Mouse (Mus musculus) forebrain, embryonic 13.5 days (tissue): ENCODE data around the gene R3hdm2. TPM values are rescaled to one million over a fixed set of nuclear protein-coding genes. Genes with fewer than 3 reads are reported as not detected.
A peak's percentile ranks its signal among the peaks of the same experiment; 100 is the strongest.

Experiments
- ATAC-seq: fragments of 200-750 bp; cut with Nextera tagmentation; 2 replicates; pipeline ENCODE4 v1.8.0; 2017
- H3K27ac ChIP-seq: fragments of 300-500 bp; sonication (generic); 2 replicates; pipeline ENCODE4 v1.5.1; 2015; ENCODE audit warnings: inconsistent platforms, mild to moderate bottlenecking, moderate library complexity
- H3K27me3 ChIP-seq: fragments of 300-500 bp; sonication (generic); 2 replicates; pipeline ENCODE4 v1.6.1; 2015; ENCODE audit warnings: mild to moderate bottlenecking, inconsistent platforms
- H3K36me3 ChIP-seq: fragments of 300-500 bp; sonication (generic); 2 replicates; pipeline ENCODE4 v1.6.1; 2015; ENCODE audit warnings: mild to moderate bottlenecking, inconsistent platforms; ENCODE audit not compliant: poor library complexity, severe bottlenecking
- H3K4me1 ChIP-seq: fragments of 300-500 bp; sonication (generic); 2 replicates; pipeline ENCODE4 v1.6.1; 2015; ENCODE audit warnings: inconsistent platforms
- H3K4me2 ChIP-seq: fragments of 300-500 bp; sonication (generic); 2 replicates; pipeline ENCODE4 v1.6.1; 2015; ENCODE audit warnings: inconsistent platforms, mild to moderate bottlenecking, moderate library complexity
- H3K4me3 ChIP-seq: fragments of 300-500 bp; sonication (generic); 2 replicates; pipeline ENCODE4 v1.5.1; 2015; ENCODE audit warnings: mild to moderate bottlenecking, inconsistent platforms
- H3K9ac ChIP-seq: fragments of 300-500 bp; sonication (generic); 2 replicates; pipeline ENCODE4 v1.6.1; 2015; ENCODE audit warnings: mild to moderate bottlenecking, inconsistent platforms
- H3K9me3 ChIP-seq: fragments of 300-500 bp; sonication (generic); replicated peaks from 2 replicates; pipeline ENCODE4 v1.6.1; 2016; ENCODE audit warnings: inconsistent platforms
- WGBS: fragments of 180-500 bp; shearing (Covaris S2); methylation state at CpG from one replicate; pipeline ENCODE4 v1.1.7; 2015; 5-methylcytosine and 5-hydroxymethylcytosine counted together
- polyA plus RNA-seq: library from polyadenylated mRNA; unstranded; fragments of >200 nt; fragmentation: Nextera tagmentation; extraction: Ambion mirVana; gene quantifications from 2 replicates; pipeline ENCODE4 v1.2.1, GENCODE M21; 2015

Gene R3hdm2
- polyA plus RNA-seq, 1 experiment from 2014 or later = 39.3 TPM

DNA sequence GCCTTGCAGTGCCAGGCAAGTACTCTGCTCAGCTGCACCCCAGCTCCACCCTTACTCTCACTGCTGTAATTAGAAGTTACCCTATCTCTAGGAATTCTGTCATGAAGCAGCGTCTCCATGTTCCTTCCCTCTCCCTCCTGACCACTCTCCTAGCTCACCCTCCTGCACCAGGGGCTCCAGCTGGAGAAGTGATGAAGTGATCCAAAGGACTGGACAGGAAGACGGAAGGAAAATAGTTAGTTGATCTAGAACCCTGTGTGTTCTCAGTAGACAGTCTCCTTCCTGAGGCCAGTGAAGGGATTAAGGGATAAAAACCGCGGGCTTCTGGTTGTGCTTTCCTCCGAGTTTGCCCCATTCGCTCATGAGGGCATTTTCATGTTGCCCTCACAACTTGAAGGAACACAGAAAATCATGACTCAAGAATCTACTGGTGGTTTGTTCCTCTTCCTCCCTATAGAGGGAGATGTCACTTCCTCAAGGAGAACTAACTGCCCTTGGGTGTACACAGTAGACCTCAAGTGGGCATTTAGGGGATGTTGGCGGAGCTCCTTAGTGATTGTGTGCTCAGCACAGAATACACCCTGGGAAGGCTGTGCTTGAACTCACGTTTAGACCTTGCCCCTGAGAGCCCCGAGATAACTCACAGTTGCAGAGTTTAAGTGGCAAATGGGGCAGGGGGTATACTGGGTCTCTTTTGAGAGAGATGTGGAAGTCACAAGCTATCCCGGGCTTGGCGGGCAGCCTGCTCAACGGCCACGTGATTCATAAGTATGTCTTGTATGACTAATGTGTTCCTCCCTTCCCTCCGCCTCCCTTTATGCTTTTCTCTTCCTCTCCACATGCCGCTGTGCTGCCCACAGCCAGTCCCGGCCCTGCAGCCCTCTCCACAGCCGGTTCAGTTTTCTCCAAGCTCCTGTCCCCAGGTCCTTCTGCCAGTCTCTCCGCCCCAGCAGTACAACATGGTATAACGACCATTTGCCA, 101.0 kb downstream of the R3hdm2 start:
- no peak overlapping the region for H3K27ac ChIP-seq
- ATAC-seq = no peak
- no peaks in the 10 kb centered on the region for H3K27me3 ChIP-seq
- H3K4me1 ChIP-seq = no peaks in the 10 kb centered on the region
- no peak overlapping the region for H3K4me3 ChIP-seq
- WGBS = 86% methylated on average over 19 of the region's 19 CpGs
- H3K9me3 ChIP-seq = no peaks in the 10 kb centered on the region
- H3K9ac ChIP-seq = no peak overlapping the region
- no peak overlapping the region for H3K4me2 ChIP-seq
- peaks cover 67% of the 10 kb centered on the region for H3K36me3 ChIP-seq

- Histone ChIP-seq H3K9ac (no peak overlapping the region), H3K9me3 (no peaks in the 10 kb centered on the region), H3K4me1 (no peaks in the 10 kb centered on the region), H3K27ac (no peak overlapping the region), H3K27me3 (no peaks in the 10 kb centered on the region), H3K36me3 (peaks cover 88% of the 10 kb centered on the region), H3K4me3 (no peak overlapping the region), H3K4me2 (no peak overlapping the region)
- no peak for ATAC-seq
- WGBS = 94% methylated on average over 10 of the region's 10 CpGs
Measured at GRCm38 (mm10) chr10:127485235-127485634, 105.1 kb downstream of the R3hdm2 start.

- Histone ChIP-seq H3K9ac (no peak overlapping the region), H3K9me3 (no peaks in the 10 kb centered on the region), H3K4me1 (no peaks in the 10 kb centered on the region), H3K4me3 (no peak overlapping the region), H3K27ac (no peak overlapping the region), H3K4me2 (no peak overlapping the region), H3K27me3 (no peaks in the 10 kb centered on the region), H3K36me3 (peaks cover 92% of the 10 kb centered on the region)
- WGBS = 90% methylated on average over 7 of the region's 7 CpGs
- ATAC-seq = no peak
Measured at GRCm38 (mm10) chr10:127488856-127489255, 108.7 kb downstream of the R3hdm2 start.

DNA sequence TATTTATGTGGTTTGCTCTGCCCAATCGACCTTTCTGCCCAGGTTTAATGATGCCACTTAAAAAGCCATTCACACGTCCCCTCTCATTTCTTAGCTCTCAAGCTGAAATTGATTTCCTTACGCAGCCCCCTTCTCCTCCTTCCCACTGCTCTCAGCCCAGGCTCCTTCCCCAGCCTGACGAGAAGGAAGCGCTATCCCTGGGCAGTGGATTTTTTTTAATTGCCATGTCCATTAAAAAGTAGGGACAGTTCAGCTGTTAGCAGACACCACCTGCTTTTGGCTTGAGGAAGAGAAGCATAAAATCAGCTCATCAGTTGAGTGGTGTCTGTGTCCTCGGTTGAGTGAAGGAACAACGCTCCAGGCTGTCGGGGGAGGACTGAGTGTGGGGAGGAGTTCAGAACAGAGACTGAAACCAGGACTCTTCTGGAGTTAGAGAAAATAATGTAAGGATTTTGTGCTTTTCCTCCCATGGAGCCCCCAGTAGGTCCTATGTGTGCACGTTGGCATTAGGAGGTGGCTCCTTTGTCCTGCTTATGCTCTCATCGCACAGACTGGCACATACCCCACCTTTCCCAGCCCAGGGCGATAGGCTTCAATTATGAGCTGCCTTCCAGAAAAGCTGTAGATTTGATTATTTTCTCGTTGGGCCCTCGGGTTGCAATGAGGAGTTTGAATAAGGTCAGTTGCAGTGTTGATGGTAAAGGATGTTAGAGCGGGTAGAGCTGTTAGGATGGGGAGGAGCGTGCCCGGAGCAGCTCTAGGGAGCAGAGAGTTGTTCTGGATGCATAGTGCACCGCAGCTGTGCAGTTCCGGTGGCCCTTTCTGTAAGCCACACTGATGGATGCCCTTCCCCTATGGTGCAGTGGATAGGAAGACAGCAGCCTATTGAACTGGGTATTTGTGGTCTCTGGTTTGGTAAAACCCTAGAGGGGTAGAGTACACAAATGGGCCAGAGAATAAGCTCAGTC, 110.3 kb downstream of the R3hdm2 start:
- no peak for ATAC-seq
- Histone ChIP-seq H3K4me2 (no peak overlapping the region), H3K27me3 (no peaks in the 10 kb centered on the region), H3K36me3 (peaks cover 92% of the 10 kb centered on the region), H3K4me3 (no peak overlapping the region), H3K4me1 (no peaks in the 10 kb centered on the region), H3K9me3 (no peaks in the 10 kb centered on the region), H3K9ac (no peak overlapping the region), H3K27ac (peak overlapping the region; percentile 40)
- WGBS = 83% methylated on average over 18 of the region's 18 CpGs

GRCm38 (mm10) chr10:127491128-127491512, 111.0 kb downstream of the R3hdm2 start:
- Histone ChIP-seq H3K4me3 (no peak overlapping the region), H3K9ac (no peak overlapping the region), H3K27me3 (no peaks in the 10 kb centered on the region), H3K4me1 (no peaks in the 10 kb centered on the region), H3K9me3 (no peaks in the 10 kb centered on the region), H3K4me2 (no peak overlapping the region), H3K36me3 (peaks cover 93% of the 10 kb centered on the region), H3K27ac (peak overlapping the region; percentile 32)
- ATAC-seq = no peak
- WGBS = 69% methylated on average over 8 of the region's 8 CpGs

DNA sequence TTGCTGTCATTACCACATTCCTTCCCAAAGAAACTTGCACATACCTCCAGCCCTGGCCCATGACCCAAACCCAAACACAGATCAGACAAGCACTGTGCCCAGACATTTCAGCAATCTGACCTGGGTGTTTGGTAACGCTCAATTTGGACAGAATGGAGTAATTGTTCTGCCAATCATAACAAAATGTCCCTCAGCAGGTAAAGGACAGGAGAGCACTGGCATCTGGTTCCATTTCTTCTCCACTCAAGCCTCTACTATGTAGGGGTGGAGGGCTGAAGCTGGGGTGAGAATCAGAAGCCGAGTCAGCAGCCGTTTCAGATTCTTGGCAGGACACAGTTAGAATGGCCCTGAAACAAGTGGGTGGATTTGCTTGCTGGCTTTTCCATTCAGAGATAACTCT, 112.0 kb downstream of the R3hdm2 start:
- Histone ChIP-seq H3K9ac (no peak overlapping the region), H3K9me3 (no peaks in the 10 kb centered on the region), H3K4me3 (no peak overlapping the region), H3K27ac (no peak overlapping the region), H3K4me2 (no peak overlapping the region), H3K36me3 (peaks cover 95% of the 10 kb centered on the region), H3K27me3 (no peaks in the 10 kb centered on the region), H3K4me1 (no peaks in the 10 kb centered on the region)
- WGBS = 92% methylated on average over 3 of the region's 3 CpGs
- ATAC-seq = no peak

DNA sequence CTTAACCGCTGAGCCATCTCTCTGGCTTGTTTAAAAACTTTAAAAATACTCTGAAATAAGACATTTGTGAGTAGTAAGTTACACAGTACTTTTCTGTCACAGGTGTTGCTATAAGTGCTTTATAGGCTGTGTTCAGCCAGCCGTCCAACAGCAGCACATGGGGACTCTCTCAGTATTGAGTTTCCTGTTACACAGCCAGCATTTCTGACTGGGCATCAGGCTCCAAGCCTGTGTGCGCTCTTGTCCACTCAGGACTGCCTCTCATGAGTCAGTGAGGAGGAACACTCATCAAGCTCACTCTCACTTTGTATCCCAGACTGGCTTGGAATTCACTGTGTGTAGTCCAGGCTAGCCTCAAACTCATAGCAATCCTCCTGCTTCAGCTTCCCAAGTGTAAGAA, 116.0 kb downstream of the R3hdm2 start:
- H3K27me3 ChIP-seq = no peaks in the 10 kb centered on the region
- no peaks in the 10 kb centered on the region for H3K9me3 ChIP-seq
- H3K4me3 ChIP-seq = no peak overlapping the region
- no peak overlapping the region for H3K9ac ChIP-seq
- H3K27ac ChIP-seq = no peak overlapping the region
- H3K36me3 ChIP-seq = peaks cover 91% of the 10 kb centered on the region
- no peak for ATAC-seq
- no peaks in the 10 kb centered on the region for H3K4me1 ChIP-seq
- no peak overlapping the region for H3K4me2 ChIP-seq
- 95% methylated on average over 3 of the region's 3 CpGs for WGBS

- 81% methylated on average over 5 of the region's 5 CpGs for WGBS
- H3K4me1 ChIP-seq = no peaks in the 10 kb centered on the region
- H3K4me3 ChIP-seq = no peak overlapping the region
- no peaks in the 10 kb centered on the region for H3K27me3 ChIP-seq
- no peak overlapping the region for H3K9ac ChIP-seq
- no peaks in the 10 kb centered on the region for H3K9me3 ChIP-seq
- no peak overlapping the region for H3K27ac ChIP-seq
- H3K4me2 ChIP-seq = no peak overlapping the region
- H3K36me3 ChIP-seq = peaks cover 70% of the 10 kb centered on the region
- ATAC-seq = no peak
Measured at GRCm38 (mm10) chr10:127499516-127499915, 119.4 kb downstream of the R3hdm2 start.

DNA sequence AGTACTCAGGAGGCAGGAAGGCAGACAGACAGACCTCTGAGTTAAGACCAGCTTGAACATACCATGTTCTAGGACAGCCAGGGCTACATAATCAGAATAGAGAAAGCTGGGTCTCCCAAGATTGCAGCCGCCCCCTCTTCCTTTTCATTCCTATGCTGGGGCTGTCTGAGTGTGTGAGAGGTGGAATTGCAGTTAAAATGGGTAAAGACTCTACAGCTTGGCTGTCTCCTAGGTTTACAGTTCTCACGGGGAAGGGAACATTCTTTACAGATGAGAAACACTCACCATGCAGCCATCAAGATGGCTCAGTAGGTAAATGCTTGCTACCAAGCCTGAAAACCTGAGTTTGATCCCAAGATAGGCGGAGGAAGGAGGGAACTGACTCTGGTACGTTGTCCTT, 119.9 kb downstream of the R3hdm2 start:
- Histone ChIP-seq H3K9ac (no peak overlapping the region), H3K27ac (no peak overlapping the region), H3K4me2 (no peak overlapping the region), H3K27me3 (no peaks in the 10 kb centered on the region), H3K9me3 (no peaks in the 10 kb centered on the region), H3K4me1 (no peaks in the 10 kb centered on the region), H3K36me3 (peaks cover 65% of the 10 kb centered on the region), H3K4me3 (no peak overlapping the region)
- WGBS = 87% methylated on average over 4 of the region's 4 CpGs
- ATAC-seq = no peak

- Histone ChIP-seq H3K4me3 (no peak within 1 kb of the TSS), H3K4me1 (no peaks in the 10 kb centered on the region), H3K9me3 (no peaks in the 10 kb centered on the region), H3K36me3 (peaks cover 54% of the 10 kb centered on the region), H3K9ac (no peak within 1 kb of the TSS), H3K4me2 (no peak within 1 kb of the TSS), H3K27me3 (no peaks in the 10 kb centered on the region), H3K27ac (no peak within 1 kb of the TSS)
- WGBS = 86% methylated on average over 12 of the region's 13 CpGs
- ATAC-seq = no peak
Measured at GRCm38 (mm10) chr10:127500894-127501893, 121.1 kb downstream of the R3hdm2 start, which contains the start of gene Stac3. Gene Stac3 (plus strand): TSS chr10:127501686.

GRCm38 (mm10) chr10:127508239-127508638, 128.1 kb downstream of the R3hdm2 start:
- peaks cover 6% of the 10 kb centered on the region; the same call in 1 of the 2 replicates for H3K36me3 ChIP-seq
- H3K4me3 ChIP-seq = peak overlapping the region; percentile 38; the same call in 1 of the 2 replicates
- peaks cover 15% of the 10 kb centered on the region for H3K27me3 ChIP-seq
- H3K9ac ChIP-seq = no peak overlapping the region
- ATAC-seq = no peak
- 2% methylated on average over 15 of the region's 15 CpGs for WGBS
- peak overlapping the region; percentile 98; the same call in 1 of the 2 replicates for H3K27ac ChIP-seq
- H3K9me3 ChIP-seq = no peaks in the 10 kb centered on the region
- peaks cover 51% of the 10 kb centered on the region for H3K4me1 ChIP-seq
- peak overlapping the region; percentile 89 for H3K4me2 ChIP-seq
